Mouse (Mus musculus) G1E (cell line): ENCODE measurements around the gene Amhr2.

Experiments
- CTCF ChIP-seq: IDR thresholded peaks from 2 replicates; pipeline ENCODE4 v1.5.1; 2012; ENCODE audit warnings: low read depth, low read length, inconsistent platforms, mixed read lengths
- GATA1 ChIP-seq: IDR thresholded peaks from 2 replicates; pipeline ENCODE4 v1.6.1; 2012; ENCODE audit warnings: borderline replicate concordance, low read length, inconsistent platforms, mixed read lengths
- GATA2 ChIP-seq: IDR thresholded peaks from 2 replicates; pipeline ENCODE4 v1.6.1; 2012; ENCODE audit warnings: low read depth, low read length, inconsistent platforms, borderline replicate concordance
- POLR2AphosphoS5 ChIP-seq: IDR thresholded peaks from 2 replicates; pipeline ENCODE4 v1.6.1; 2012; ENCODE audit warnings: low read depth, low read length, inconsistent platforms; ENCODE audit not compliant: insufficient replicate concordance
- TAL1 ChIP-seq: conservative IDR thresholded peaks from 2 replicates; pipeline ENCODE4 v1.6.1; 2012; ENCODE audit warnings: low read depth, low read length, inconsistent platforms, mixed read lengths

GRCm38 (mm10) chr15:102424657-102425056, 20.5 kb upstream of the Amhr2 start:
- no peak for TF ChIP-seq CTCF
- TF ChIP-seq GATA1 = no peak
- no peak for TF ChIP-seq POLR2AphosphoS5
- TF ChIP-seq TAL1 = no peak
- TF ChIP-seq GATA2 = no peak
